Mouse (Mus musculus) brain, embryonic 14.5 days (tissue): ENCODE results near the gene Inpp4a. TPM values are rescaled to one million over a fixed set of nuclear protein-coding genes. Genes with fewer than 3 reads are reported as not detected.
A peak's percentile ranks its signal among the peaks of the same experiment; 100 is the strongest.

Source experiments
- DNase-seq: peaks from one replicate; pipeline ENCODE4 v3.0.0-alpha.2; 2011; ENCODE audit warnings: low read depth
- CTCF ChIP-seq: fragments of 200-500 bp; IDR thresholded peaks from 2 replicates; pipeline ENCODE4 v1.5.1; 2012; ENCODE audit warnings: inconsistent platforms, mild to moderate bottlenecking, moderate library complexity, borderline replicate concordance; ENCODE audit not compliant: insufficient read depth, insufficient read length; ENCODE audit errors: extremely low read depth
- POLR2A ChIP-seq: fragments of 200-500 bp; IDR thresholded peaks from 2 replicates; pipeline ENCODE4 v1.6.1; 2012; ENCODE audit warnings: mild to moderate bottlenecking, inconsistent platforms, borderline replicate concordance; ENCODE audit not compliant: poor library complexity, insufficient read depth, insufficient read length, severe bottlenecking; ENCODE audit errors: extremely low read depth
- polyA plus RNA-seq: library from polyadenylated mRNA; depleted of rRNA; stranded (reverse); fragments of >200 nt; gene quantifications from 2 replicates; pipeline ENCODE4 v1.2.3, GENCODE M21; 2012

Gene Inpp4a
- polyA plus RNA-seq, 1 experiment, result 47.3 TPM

GRCm38 (mm10) chr1:37308021-37308742 lies 8.5 kb downstream of the Inpp4a start:
- TF ChIP-seq CTCF, result no peak
- TF ChIP-seq POLR2A, result no peak
- DNase-seq, result no peak

GRCm38 (mm10) chr1:37308743-37309100 lies 9.1 kb downstream of the Inpp4a start:
- no peak for TF ChIP-seq CTCF
- no peak for TF ChIP-seq POLR2A
- DNase-seq, result no peak

GRCm38 (mm10) chr1:37309939-37310515 lies 10.4 kb downstream of the Inpp4a start:
- TF ChIP-seq CTCF (no peak), POLR2A (no peak)

GRCm38 (mm10) chr1:37314338-37314737 lies 14.7 kb downstream of the Inpp4a start:
- DNase-seq, result no peak
- TF ChIP-seq POLR2A (no peak), CTCF (no peak)

More at GRCm38 (mm10) chr1:37309939-37310515, 10.4 kb downstream of the Inpp4a start:
- DNase-seq, result no peak

- DNase-seq, result no peak
- TF ChIP-seq POLR2A, result no peak
- TF ChIP-seq CTCF, result no peak
These were observed 18.1 kb downstream of the Inpp4a start for GRCm38 (mm10) chr1:37317644-37318285.

- TF ChIP-seq POLR2A, result no peak
- TF ChIP-seq CTCF, result no peak
- no peak for DNase-seq
These were observed 18.9 kb downstream of the Inpp4a start for GRCm38 (mm10) chr1:37318558-37318957.

GRCm38 (mm10) chr1:37322690-37323089 lies 23.0 kb downstream of the Inpp4a start:
- TF ChIP-seq POLR2A, result no peak
- TF ChIP-seq CTCF, result no peak
- no peak for DNase-seq

GRCm38 (mm10) chr1:37323208-37323607 lies 23.5 kb downstream of the Inpp4a start:
- TF ChIP-seq POLR2A (no peak), CTCF (no peak)
- no peak for DNase-seq

GRCm38 (mm10) chr1:37324569-37324968 lies 24.9 kb downstream of the Inpp4a start:
- no peak for TF ChIP-seq POLR2A
- DNase-seq, result no peak

- TF ChIP-seq POLR2A, result no peak
- no peak for TF ChIP-seq CTCF
- no peak for DNase-seq
These were observed 27.6 kb downstream of the Inpp4a start for GRCm38 (mm10) chr1:37327311-37327710.

GRCm38 (mm10) chr1:37329132-37329531 lies 29.5 kb downstream of the Inpp4a start:
- TF ChIP-seq CTCF (peak; percentile 17; the same call in 1 of the 2 replicates), POLR2A (no peak)
- DNase-seq, result no peak
